Mouse (Mus musculus): ENCODE measurements around the gene Pcdh9. TPM values are rescaled to one million over a fixed set of nuclear protein-coding genes. Genes with fewer than 3 reads are reported as not detected.

Gene Pcdh9
- polyA plus RNA-seq, 1 experiment from 2014 or later, result 27.5 TPM

- Histone ChIP-seq H3K9me3 (replicated peaks; ENCODE audit: control insufficient read depth, low read length) (no peaks in the 10 kb centered on the region), H3K36me3 (replicated peaks; ENCODE audit: control insufficient read depth, insufficient read depth, low read depth, low read length) (no peaks in the 10 kb centered on the region), H3K9ac (replicated peaks; ENCODE audit: low read length) (no peak overlapping the region), H3K4me2 (ENCODE audit: low read depth, low read length) (no peak overlapping the region), H3K27me3 (ENCODE audit: control insufficient read depth, insufficient read depth, low read length) (no peaks in the 10 kb centered on the region), H3K27ac (replicated peaks; ENCODE audit: low read depth, low read length) (no peak overlapping the region), H3K4me3 (ENCODE audit: low read depth, low read length) (no peak overlapping the region), H3K4me1 (ENCODE audit: control insufficient read depth, insufficient read depth, low read length) (no peaks in the 10 kb centered on the region)
- WGBS, result 79% methylated on average over 4 of the region's 4 CpGs
- DNase-seq (ENCODE audit: low spot score) (no peak), ATAC-seq (replicated peaks; ENCODE audit: insufficient number of reproducible peaks, low FRiP score, low TSS enrichment, low read depth) (no peak)
These were observed 797.7 kb downstream of the Pcdh9 start for GRCm38 (mm10) chr14:93092806-93093205.

- no peak overlapping the region for H3K27ac ChIP-seq (replicated peaks; ENCODE audit: low read depth, low read length)
- no peak for DNase-seq (ENCODE audit: low spot score)
- H3K4me2 ChIP-seq (ENCODE audit: low read depth, low read length), result no peak overlapping the region
- H3K4me3 ChIP-seq (ENCODE audit: low read depth, low read length), result no peak overlapping the region
- no peaks in the 10 kb centered on the region for H3K27me3 ChIP-seq (ENCODE audit: control insufficient read depth, insufficient read depth, low read length)
- no peak for ATAC-seq (replicated peaks; ENCODE audit: insufficient number of reproducible peaks, low FRiP score, low TSS enrichment, low read depth)
- no peak overlapping the region for H3K9ac ChIP-seq (replicated peaks; ENCODE audit: low read length)
- no peaks in the 10 kb centered on the region for H3K9me3 ChIP-seq (replicated peaks; ENCODE audit: control insufficient read depth, low read length)
- H3K4me1 ChIP-seq (ENCODE audit: control insufficient read depth, insufficient read depth, low read length), result no peaks in the 10 kb centered on the region
- WGBS, result 79% methylated on average over 2 of the region's 2 CpGs
- no peaks in the 10 kb centered on the region for H3K36me3 ChIP-seq (replicated peaks; ENCODE audit: control insufficient read depth, insufficient read depth, low read depth, low read length)
These were observed 804.8 kb downstream of the Pcdh9 start for GRCm38 (mm10) chr14:93085646-93086045.

- ATAC-seq (replicated peaks; ENCODE audit: insufficient number of reproducible peaks, low FRiP score, low TSS enrichment, low read depth), result peak; percentile 73
- 16% methylated on average over 2 of the region's 2 CpGs for WGBS
- H3K4me1 ChIP-seq (ENCODE audit: control insufficient read depth, insufficient read depth, low read length), result no peaks in the 10 kb centered on the region
- no peak overlapping the region for H3K4me3 ChIP-seq (ENCODE audit: low read depth, low read length)
- no peak overlapping the region for H3K9ac ChIP-seq (replicated peaks; ENCODE audit: low read length)
- no peak overlapping the region for H3K27ac ChIP-seq (replicated peaks; ENCODE audit: low read depth, low read length)
- H3K27me3 ChIP-seq (ENCODE audit: control insufficient read depth, insufficient read depth, low read length), result no peaks in the 10 kb centered on the region
- DNase-seq (ENCODE audit: low spot score), result peak; percentile 12
- H3K36me3 ChIP-seq (replicated peaks; ENCODE audit: control insufficient read depth, insufficient read depth, low read depth, low read length), result no peaks in the 10 kb centered on the region
- no peaks in the 10 kb centered on the region for H3K9me3 ChIP-seq (replicated peaks; ENCODE audit: control insufficient read depth, low read length)
- H3K4me2 ChIP-seq (ENCODE audit: low read depth, low read length), result no peak overlapping the region
These were observed 807.3 kb downstream of the Pcdh9 start for GRCm38 (mm10) chr14:93083140-93083539.

- no peak overlapping the region for H3K27ac ChIP-seq (replicated peaks; ENCODE audit: low read depth, low read length)
- 16% methylated on average over 2 of the region's 2 CpGs for WGBS
- no peaks in the 10 kb centered on the region for H3K36me3 ChIP-seq (replicated peaks; ENCODE audit: control insufficient read depth, insufficient read depth, low read depth, low read length)
- no peaks in the 10 kb centered on the region for H3K27me3 ChIP-seq (ENCODE audit: control insufficient read depth, insufficient read depth, low read length)
- H3K4me1 ChIP-seq (ENCODE audit: control insufficient read depth, insufficient read depth, low read length), result no peaks in the 10 kb centered on the region
- ATAC-seq (replicated peaks; ENCODE audit: insufficient number of reproducible peaks, low FRiP score, low TSS enrichment, low read depth) (no peak), DNase-seq (ENCODE audit: low spot score) (no peak)
- no peak overlapping the region for H3K9ac ChIP-seq (replicated peaks; ENCODE audit: low read length)
- no peaks in the 10 kb centered on the region for H3K9me3 ChIP-seq (replicated peaks; ENCODE audit: control insufficient read depth, low read length)
- no peak overlapping the region for H3K4me3 ChIP-seq (ENCODE audit: low read depth, low read length)
- no peak overlapping the region for H3K4me2 ChIP-seq (ENCODE audit: low read depth, low read length)
These were observed 809.6 kb downstream of the Pcdh9 start for GRCm38 (mm10) chr14:93080910-93081309.

GRCm38 (mm10) chr14:93075761-93076160, 814.7 kb downstream of the Pcdh9 start:
- Histone ChIP-seq H3K27me3 (ENCODE audit: control insufficient read depth, insufficient read depth, low read length) (no peaks in the 10 kb centered on the region), H3K9ac (replicated peaks; ENCODE audit: low read length) (no peak overlapping the region), H3K36me3 (replicated peaks; ENCODE audit: control insufficient read depth, insufficient read depth, low read depth, low read length) (no peaks in the 10 kb centered on the region), H3K27ac (replicated peaks; ENCODE audit: low read depth, low read length) (no peak overlapping the region), H3K9me3 (replicated peaks; ENCODE audit: control insufficient read depth, low read length) (no peaks in the 10 kb centered on the region), H3K4me1 (ENCODE audit: control insufficient read depth, insufficient read depth, low read length) (no peaks in the 10 kb centered on the region), H3K4me2 (ENCODE audit: low read depth, low read length) (no peak overlapping the region), H3K4me3 (ENCODE audit: low read depth, low read length) (no peak overlapping the region)
- no peak for ATAC-seq (replicated peaks; ENCODE audit: insufficient number of reproducible peaks, low FRiP score, low TSS enrichment, low read depth)
- no peak for DNase-seq (ENCODE audit: low spot score)
- WGBS, result 61% methylated on average over 2 of the region's 2 CpGs

GRCm38 (mm10) chr14:93072346-93072745, 818.1 kb downstream of the Pcdh9 start:
- ATAC-seq (replicated peaks; ENCODE audit: insufficient number of reproducible peaks, low FRiP score, low TSS enrichment, low read depth), result no peak

GRCm38 (mm10) chr14:93070140-93070539, 820.3 kb downstream of the Pcdh9 start:
- Histone ChIP-seq H3K4me1 (ENCODE audit: control insufficient read depth, insufficient read depth, low read length) (no peaks in the 10 kb centered on the region), H3K27me3 (ENCODE audit: control insufficient read depth, insufficient read depth, low read length) (no peaks in the 10 kb centered on the region), H3K9ac (replicated peaks; ENCODE audit: low read length) (no peak overlapping the region), H3K27ac (replicated peaks; ENCODE audit: low read depth, low read length) (no peak overlapping the region), H3K36me3 (replicated peaks; ENCODE audit: control insufficient read depth, insufficient read depth, low read depth, low read length) (no peaks in the 10 kb centered on the region), H3K9me3 (replicated peaks; ENCODE audit: control insufficient read depth, low read length) (no peaks in the 10 kb centered on the region), H3K4me3 (ENCODE audit: low read depth, low read length) (no peak overlapping the region), H3K4me2 (ENCODE audit: low read depth, low read length) (no peak overlapping the region)
- DNase-seq (ENCODE audit: low spot score) (no peak), ATAC-seq (replicated peaks; ENCODE audit: insufficient number of reproducible peaks, low FRiP score, low TSS enrichment, low read depth) (no peak)
- 36% methylated on average over 4 of the region's 4 CpGs for WGBS

More at GRCm38 (mm10) chr14:93072346-93072745, 818.1 kb downstream of the Pcdh9 start:
- DNase-seq (ENCODE audit: low spot score), result no peak
- no peak overlapping the region for H3K4me3 ChIP-seq (ENCODE audit: low read depth, low read length)
- no peak overlapping the region for H3K27ac ChIP-seq (replicated peaks; ENCODE audit: low read depth, low read length)
- H3K27me3 ChIP-seq (ENCODE audit: control insufficient read depth, insufficient read depth, low read length), result no peaks in the 10 kb centered on the region
- no peaks in the 10 kb centered on the region for H3K4me1 ChIP-seq (ENCODE audit: control insufficient read depth, insufficient read depth, low read length)
- H3K4me2 ChIP-seq (ENCODE audit: low read depth, low read length), result no peak overlapping the region
- no peak overlapping the region for H3K9ac ChIP-seq (replicated peaks; ENCODE audit: low read length)
- 77% methylated on average over 5 of the region's 5 CpGs for WGBS
- no peaks in the 10 kb centered on the region for H3K9me3 ChIP-seq (replicated peaks; ENCODE audit: control insufficient read depth, low read length)
- H3K36me3 ChIP-seq (replicated peaks; ENCODE audit: control insufficient read depth, insufficient read depth, low read depth, low read length), result no peaks in the 10 kb centered on the region

- Histone ChIP-seq H3K4me2 (ENCODE audit: low read depth, low read length) (no peak overlapping the region), H3K36me3 (replicated peaks; ENCODE audit: control insufficient read depth, insufficient read depth, low read depth, low read length) (no peaks in the 10 kb centered on the region), H3K27ac (replicated peaks; ENCODE audit: low read depth, low read length) (no peak overlapping the region), H3K4me1 (ENCODE audit: control insufficient read depth, insufficient read depth, low read length) (no peaks in the 10 kb centered on the region), H3K9ac (replicated peaks; ENCODE audit: low read length) (no peak overlapping the region), H3K9me3 (replicated peaks; ENCODE audit: control insufficient read depth, low read length) (no peaks in the 10 kb centered on the region), H3K27me3 (ENCODE audit: control insufficient read depth, insufficient read depth, low read length) (no peaks in the 10 kb centered on the region), H3K4me3 (ENCODE audit: low read depth, low read length) (no peak overlapping the region)
- DNase-seq (ENCODE audit: low spot score), result no peak
- WGBS, result 74% methylated on average over 5 of the region's 5 CpGs
- no peak for ATAC-seq (replicated peaks; ENCODE audit: insufficient number of reproducible peaks, low FRiP score, low TSS enrichment, low read depth)
These were observed 822.8 kb downstream of the Pcdh9 start for GRCm38 (mm10) chr14:93067411-93068336.
